Mouse (Mus musculus) kidney, adult 2 months (tissue): ENCODE measurements around the gene Letmd1. TPM values are rescaled to one million over a fixed set of nuclear protein-coding genes. Genes with fewer than 3 reads are reported as not detected.

Experiments used
- DNase-seq: peaks from one replicate; pipeline ENCODE4 v3.0.0; 2021
- H3K27ac ChIP-seq: fragments of 200-500 bp; 2 replicates; pipeline ENCODE4 v1.5.1; 2012; ENCODE audit warnings: low read depth, low read length, control low read depth, inconsistent platforms; ENCODE audit not compliant: insufficient read depth
- H3K27me3 ChIP-seq: fragments of 200-500 bp; replicated peaks from 2 replicates; pipeline ENCODE4 v1.6.1; 2012; ENCODE audit warnings: mild to moderate bottlenecking, moderate library complexity, low read length, inconsistent platforms; ENCODE audit not compliant: control insufficient read depth, insufficient read depth
- H3K36me3 ChIP-seq: fragments of 200-500 bp; 2 replicates; pipeline ENCODE4 v1.6.1; 2012; ENCODE audit warnings: mild to moderate bottlenecking, moderate library complexity, low read length, inconsistent platforms; ENCODE audit not compliant: control insufficient read depth, insufficient read depth
- H3K4me1 ChIP-seq: fragments of 200-500 bp; 2 replicates; pipeline ENCODE4 v1.6.1; 2011; ENCODE audit warnings: low read length; ENCODE audit not compliant: control insufficient read depth, insufficient read depth
- H3K4me3 ChIP-seq: fragments of 200-500 bp; 2 replicates; pipeline ENCODE4 v1.5.1; 2011; ENCODE audit warnings: mild to moderate bottlenecking, low read depth, low read length, control low read depth; ENCODE audit not compliant: insufficient read depth
- CTCF ChIP-seq: fragments of 200-500 bp; conservative IDR thresholded peaks from 2 replicates; pipeline ENCODE4 v1.5.1; 2011; ENCODE audit warnings: low read depth, mild to moderate bottlenecking, control low read depth, low read length, moderate library complexity, mixed read lengths; ENCODE audit not compliant: insufficient read depth, insufficient read length
- POLR2A ChIP-seq: fragments of 200-500 bp; IDR thresholded peaks from one replicate; pipeline ENCODE4 v1.6.1; 2011; ENCODE audit warnings: low read depth, low read length, control low read depth
- WGBS: fragments of 180-500 bp; shearing (Covaris S2); methylation state at CpG from one replicate; pipeline ENCODE4 v1.1.7; 2018; 5-methylcytosine and 5-hydroxymethylcytosine counted together
- polyA plus RNA-seq: library from polyadenylated mRNA; depleted of rRNA; stranded (reverse); fragments of >200 nt; gene quantifications from 2 replicates; pipeline ENCODE4 v1.2.3, GENCODE M21; 2012; rRNA removed

Letmd1 gene
- polyA plus RNA-seq, 1 experiment = 79.0 TPM

DNA sequence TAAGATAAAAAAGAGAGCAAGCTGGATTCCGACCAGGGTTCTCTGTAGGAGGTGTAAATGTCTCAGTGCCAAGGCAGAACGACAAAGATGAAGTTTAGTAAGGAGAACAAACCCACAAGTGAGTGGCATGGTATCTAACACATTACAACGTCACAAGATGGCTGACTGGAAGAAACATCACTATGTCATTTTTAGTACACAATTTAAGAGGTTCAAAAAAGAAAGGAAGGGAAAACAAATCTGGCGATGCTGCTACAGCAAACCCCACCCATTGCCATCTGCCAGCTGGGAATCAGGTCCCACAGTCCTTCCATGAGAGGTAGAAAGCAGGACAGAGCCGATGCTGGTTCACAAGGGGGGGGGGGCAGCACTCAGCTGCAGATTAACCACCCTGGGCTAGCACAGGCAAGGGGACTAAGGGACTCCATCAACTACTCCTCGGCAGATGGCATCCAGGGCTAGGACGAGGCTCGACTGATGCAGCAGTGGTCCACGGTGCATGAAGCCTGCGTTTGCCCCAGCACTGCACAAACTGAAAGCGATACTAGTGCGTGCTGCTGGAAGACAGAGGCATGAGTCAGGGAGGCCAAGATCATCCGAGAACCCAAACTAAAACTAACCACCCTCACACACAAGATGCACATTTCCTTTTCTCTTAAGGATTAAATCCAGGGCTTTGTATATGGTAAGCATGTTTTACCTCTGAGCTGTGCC lies 39.8 kb downstream of the Letmd1 start:
- peaks cover 2% of the 10 kb centered on the region; the same call in 1 of the 2 replicates for H3K36me3 ChIP-seq
- H3K4me1 ChIP-seq = no peaks in the 10 kb centered on the region
- no peak overlapping the region for H3K27ac ChIP-seq
- no peaks in the 10 kb centered on the region for H3K27me3 ChIP-seq
- no peak overlapping the region for H3K4me3 ChIP-seq
- DNase-seq = no peak
- TF ChIP-seq CTCF = no peak
- 83% methylated on average over 13 of the region's 13 CpGs for WGBS

DNA sequence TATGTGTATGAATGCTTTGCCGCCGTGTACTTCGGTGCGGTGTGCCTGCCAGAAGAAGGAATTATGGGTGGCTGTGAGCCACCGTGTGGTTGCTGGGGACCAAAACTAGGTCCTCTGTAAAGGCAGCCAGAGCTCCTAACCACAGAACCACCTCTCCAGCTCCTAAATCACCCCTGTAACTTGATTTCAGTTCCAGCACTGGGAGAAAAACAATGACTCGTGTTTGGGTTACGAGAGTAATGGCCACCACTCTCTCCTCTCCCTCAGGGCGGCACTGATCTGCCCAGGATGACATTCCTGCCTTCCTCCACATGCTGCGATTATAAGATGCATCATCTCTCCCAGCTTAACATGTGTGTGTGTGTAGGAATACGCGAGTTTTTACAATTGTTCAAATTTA lies 41.2 kb downstream of the Letmd1 start:
- no peaks in the 10 kb centered on the region for H3K4me1 ChIP-seq
- H3K36me3 ChIP-seq = peaks cover 2% of the 10 kb centered on the region; the same call in 1 of the 2 replicates
- H3K27ac ChIP-seq = no peak overlapping the region
- TF ChIP-seq CTCF (no peak), POLR2A (no peak)
- no peak for DNase-seq
- no peaks in the 10 kb centered on the region for H3K27me3 ChIP-seq
- no peak overlapping the region for H3K4me3 ChIP-seq
- 89% methylated on average over 11 of the region's 11 CpGs for WGBS

DNA sequence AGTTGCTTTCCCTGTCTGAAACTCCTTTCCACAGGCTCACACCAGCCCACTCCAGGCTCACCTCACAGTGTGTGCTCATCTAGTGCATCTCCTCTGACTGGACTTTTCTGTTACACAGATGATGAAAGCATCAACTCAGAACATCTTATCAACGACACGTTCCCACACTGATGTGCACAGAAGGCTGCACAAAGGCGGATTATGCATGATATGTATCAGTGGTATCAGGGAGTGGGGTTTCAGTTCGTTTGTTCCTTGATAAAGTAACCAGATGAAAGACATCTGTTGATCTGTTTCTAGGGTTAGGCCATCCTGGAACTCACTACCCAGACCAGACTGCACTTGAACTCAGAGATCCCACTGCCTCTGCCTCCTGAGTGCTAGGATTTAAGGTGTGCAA lies 44.6 kb downstream of the Letmd1 start:
- no peaks in the 10 kb centered on the region for H3K27me3 ChIP-seq
- H3K4me3 ChIP-seq = no peak overlapping the region
- no peak for TF ChIP-seq POLR2A
- TF ChIP-seq CTCF = no peak
- no peak for DNase-seq
- peaks cover 2% of the 10 kb centered on the region; the same call in 1 of the 2 replicates for H3K36me3 ChIP-seq
- no peaks in the 10 kb centered on the region for H3K4me1 ChIP-seq
- 85% methylated on average over 4 of the region's 4 CpGs for WGBS
- H3K27ac ChIP-seq = no peak overlapping the region

DNA sequence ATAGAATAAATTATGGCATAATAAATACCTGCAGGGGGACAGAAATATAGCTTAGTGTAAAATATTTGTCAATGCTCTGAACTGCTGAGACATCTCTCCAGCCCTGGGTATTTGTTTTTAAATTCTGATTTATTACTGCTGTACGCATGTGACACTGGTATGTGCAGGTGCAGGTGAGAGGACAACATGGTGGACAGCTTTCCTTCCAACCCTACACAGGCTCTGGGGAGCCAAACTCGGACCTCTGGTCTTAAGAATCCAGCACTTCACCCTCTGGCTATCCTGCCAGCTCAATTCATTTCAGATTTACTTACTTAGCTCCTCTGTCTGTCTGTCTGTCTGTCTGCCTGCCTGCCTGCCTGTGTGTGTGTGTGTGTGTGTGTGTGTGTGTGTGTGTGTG lies 46.3 kb downstream of the Letmd1 start:
- TF ChIP-seq POLR2A = no peak
- TF ChIP-seq CTCF = no peak
- DNase-seq = no peak
- Histone ChIP-seq H3K27me3 (no peaks in the 10 kb centered on the region), H3K4me3 (no peak overlapping the region), H3K4me1 (no peaks in the 10 kb centered on the region), H3K27ac (no peak overlapping the region), H3K36me3 (peaks cover 2% of the 10 kb centered on the region; the same call in 1 of the 2 replicates)
- 83% methylated on average over 2 of the region's 2 CpGs for whole genome bisulfite sequencing

DNA sequence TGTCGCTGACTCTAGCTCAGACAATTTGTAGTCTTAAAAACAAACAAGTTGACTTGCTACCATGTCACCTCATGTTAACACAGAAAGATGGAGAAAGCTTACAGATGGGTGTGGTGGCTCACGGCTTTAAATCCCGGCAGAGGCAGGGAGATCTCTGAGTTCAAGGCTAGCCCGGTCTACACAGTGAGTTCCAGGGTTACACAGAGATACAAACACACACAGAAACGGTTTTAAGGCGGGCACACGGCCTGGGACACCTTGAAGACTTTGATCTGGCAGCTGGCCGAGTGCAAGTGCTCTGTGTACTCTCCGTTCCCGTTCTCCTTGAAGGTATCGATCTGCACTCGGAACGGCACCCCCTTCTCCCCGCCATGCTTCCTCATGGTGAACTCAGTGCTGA lies 51.5 kb downstream of the Letmd1 start:
- TF ChIP-seq POLR2A (no peak), CTCF (no peak)
- H3K27me3 ChIP-seq = no peaks in the 10 kb centered on the region
- WGBS = 79% methylated on average over 14 of the region's 14 CpGs
- H3K27ac ChIP-seq = no peak overlapping the region
- no peaks in the 10 kb centered on the region for H3K4me1 ChIP-seq
- peak; percentile 40 for DNase-seq
- H3K4me3 ChIP-seq = no peak overlapping the region
- H3K36me3 ChIP-seq = no peaks in the 10 kb centered on the region; the same call in 1 of the 2 replicates

DNA sequence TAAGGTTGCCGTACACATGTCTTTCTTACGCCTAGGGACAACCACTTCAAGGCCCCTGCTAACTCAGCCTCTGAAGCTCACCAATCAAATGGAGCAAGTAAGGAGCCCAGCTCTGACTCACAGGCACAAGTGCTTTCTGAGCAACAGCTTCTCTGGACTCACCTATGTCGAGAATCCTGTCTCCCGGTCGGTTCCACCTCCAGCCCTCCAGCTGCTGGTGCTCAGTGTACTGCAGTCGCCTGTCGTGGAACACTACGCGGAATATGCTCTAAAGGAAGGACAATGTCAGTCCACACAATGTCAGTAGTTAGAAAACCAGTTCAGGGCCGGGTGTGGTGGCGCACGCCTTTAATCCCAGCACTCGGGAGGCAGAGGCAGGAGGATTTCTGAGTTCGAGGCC lies 56.6 kb downstream of the Letmd1 start:
- TF ChIP-seq CTCF = no peak
- no peak for TF ChIP-seq POLR2A
- Histone ChIP-seq H3K36me3 (no peaks in the 10 kb centered on the region; the same call in 1 of the 2 replicates), H3K4me1 (no peaks in the 10 kb centered on the region), H3K27ac (no peak overlapping the region), H3K4me3 (no peak overlapping the region), H3K27me3 (no peaks in the 10 kb centered on the region)
- WGBS = 93% methylated on average over 14 of the region's 14 CpGs
- DNase-seq = no peak

DNA sequence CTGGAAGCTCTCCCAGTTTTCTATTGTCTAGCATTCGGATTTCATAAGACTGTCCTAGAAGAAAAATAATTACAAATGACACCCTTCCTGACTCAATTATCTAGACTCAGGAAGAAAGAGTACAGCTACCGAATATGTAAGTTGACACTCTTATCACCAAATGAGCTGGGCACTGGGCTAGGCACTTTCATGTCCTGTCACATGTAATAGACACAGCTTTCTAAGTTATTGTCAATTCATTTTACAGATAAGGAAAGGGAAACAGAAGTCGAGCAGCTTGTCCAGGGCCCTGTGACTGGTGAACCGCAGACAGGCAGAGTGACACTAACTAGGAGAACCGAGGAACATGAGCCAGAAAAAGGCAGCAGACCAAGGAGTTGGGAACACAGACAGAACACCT lies 59.1 kb downstream of the Letmd1 start:
- Histone ChIP-seq H3K27ac (no peak overlapping the region), H3K36me3 (no peaks in the 10 kb centered on the region; the same call in 1 of the 2 replicates), H3K4me1 (no peaks in the 10 kb centered on the region), H3K27me3 (no peaks in the 10 kb centered on the region), H3K4me3 (no peak overlapping the region)
- TF ChIP-seq CTCF = no peak
- no peak for TF ChIP-seq POLR2A
- 50% methylated on average over 5 of the region's 5 CpGs for WGBS
- DNase-seq = no peak

Other genes starting within 250 kb of the Letmd1 start
- gene Atf1, start 241.2 kb upstream of the Letmd1 start, polyA plus RNA-seq = 38.6 and 43.7 TPM in 2 replicates
- 0.14 TPM in 1 of 2 replicates, not detected in the other for gene Tmprss12, start 188.2 kb upstream of the Letmd1 start, polyA plus RNA-seq
- 370 and 430 TPM in 2 replicates for gene Mettl7a1, start 164.9 kb upstream of the Letmd1 start, polyA plus RNA-seq
- gene Mettl7a3, start 134.1 kb upstream of the Letmd1 start, polyA plus RNA-seq = 0.11 and 0.15 TPM in 2 replicates
- gene Methig1, start 115.9 kb upstream of the Letmd1 start, polyA plus RNA-seq = 16.5 and 16.6 TPM in 2 replicates
- gene Mettl7a2, start 115.8 kb upstream of the Letmd1 start, polyA plus RNA-seq = 74.0 and 96.6 TPM in 2 replicates
- 0.97 and 2.0 TPM in 2 replicates for gene Higd1c, start 104.5 kb upstream of the Letmd1 start, polyA plus RNA-seq
- 1.2 TPM in 2 replicates for gene Gm5475, start 46.9 kb upstream of the Letmd1 start, polyA plus RNA-seq
- gene Slc11a2, start 44.0 kb upstream of the Letmd1 start, polyA plus RNA-seq = 97.1 and 109 TPM in 2 replicates
- 2.6 and 2.7 TPM in 2 replicates for gene Csrnp2, start 26.5 kb downstream of the Letmd1 start, polyA plus RNA-seq
- gene Tfcp2, start 83.0 kb downstream of the Letmd1 start, polyA plus RNA-seq = 18.7 and 20.6 TPM in 2 replicates
- gene Pou6f1, start 131.0 kb downstream of the Letmd1 start, polyA plus RNA-seq = 28.5 and 30.4 TPM in 2 replicates
- gene Dazap2, start 146.3 kb downstream of the Letmd1 start, polyA plus RNA-seq = 578 and 812 TPM in 2 replicates
- 160 and 163 TPM in 2 replicates for gene Smagp, start 167.9 kb downstream of the Letmd1 start, polyA plus RNA-seq
- 1.7 and 4.7 TPM in 2 replicates for gene Bin2, start 200.5 kb downstream of the Letmd1 start, polyA plus RNA-seq
- gene Cela1, start 218.9 kb downstream of the Letmd1 start, polyA plus RNA-seq = 418 and 456 TPM in 2 replicates